Mouse (Mus musculus) forebrain, embryonic 11.5 days (tissue): ENCODE data around the gene Azin2. TPM values are rescaled to one million over a fixed set of nuclear protein-coding genes. Genes with fewer than 3 reads are reported as not detected.

Experiments
- ATAC-seq: fragments of 200-750 bp; cut with Nextera tagmentation; replicated peaks from 2 replicates; pipeline ENCODE4 v1.8.0; 2017; ENCODE audit warnings: moderate TSS enrichment; ENCODE audit not compliant: low FRiP score
- DNase-seq: peaks from one replicate; pipeline ENCODE4 v3.0.0-alpha.2; 2017; ENCODE audit warnings: low spot score
- H3K27ac ChIP-seq: fragments of 300-500 bp; sonication (generic); 2 replicates; pipeline ENCODE4 v1.5.1; 2014; ENCODE audit warnings: low read depth, low read length
- H3K27me3 ChIP-seq: fragments of 300-500 bp; sonication (generic); 2 replicates; pipeline ENCODE4 v1.6.1; 2014; ENCODE audit warnings: mild to moderate bottlenecking, low read length, mixed read lengths; ENCODE audit not compliant: control insufficient read depth, insufficient read depth
- H3K36me3 ChIP-seq: fragments of 300-500 bp; sonication (generic); 2 replicates; pipeline ENCODE4 v1.6.1; 2014; ENCODE audit warnings: mild to moderate bottlenecking, low read length, moderate library complexity, mixed read lengths; ENCODE audit not compliant: control insufficient read depth, insufficient read depth
- H3K4me1 ChIP-seq: fragments of 300-500 bp; sonication (generic); replicated peaks from 2 replicates; pipeline ENCODE4 v1.6.1; 2014; ENCODE audit warnings: low read length, mixed read lengths; ENCODE audit not compliant: control insufficient read depth, insufficient read depth
- H3K4me2 ChIP-seq: fragments of 300-500 bp; sonication (generic); 2 replicates; pipeline ENCODE4 v1.6.1; 2014; ENCODE audit warnings: low read depth, mild to moderate bottlenecking, low read length, moderate library complexity, mixed read lengths; ENCODE audit not compliant: severe bottlenecking
- H3K4me3 ChIP-seq: fragments of 300-500 bp; sonication (generic); 2 replicates; pipeline ENCODE4 v1.5.1; 2014; ENCODE audit warnings: low read depth, low read length
- H3K9ac ChIP-seq: fragments of 300-500 bp; sonication (generic); 2 replicates; pipeline ENCODE4 v1.6.1; 2014; ENCODE audit warnings: low read length
- H3K9me3 ChIP-seq: fragments of 300-500 bp; sonication (generic); 2 replicates; pipeline ENCODE4 v1.6.1; 2016; ENCODE audit warnings: low read length, mixed read lengths; ENCODE audit not compliant: control insufficient read depth
- WGBS: fragments of 180-500 bp; shearing (Covaris S2); extraction: QIAGEN DNeasy Blood & Tissue Kit; methylation state at CpG from one replicate; pipeline ENCODE4 v1.1.7; 2014; 5-methylcytosine and 5-hydroxymethylcytosine counted together
- polyA plus RNA-seq: library from polyadenylated mRNA; unstranded; fragments of >200 nt; fragmentation: Nextera tagmentation; extraction: Ambion mirVana; gene quantifications from 2 replicates; pipeline ENCODE4 v1.2.1, GENCODE M21; 2014

The Azin2 gene
- polyA plus RNA-seq, 1 experiment from 2014 or later, result 11.5 TPM

- no peak overlapping the region for H3K27ac ChIP-seq
- 75% methylated on average over 6 of the region's 6 CpGs for WGBS
- no peaks in the 10 kb centered on the region for H3K27me3 ChIP-seq
- H3K9ac ChIP-seq, result no peak overlapping the region
- no peaks in the 10 kb centered on the region for H3K9me3 ChIP-seq
- H3K4me1 ChIP-seq, result no peaks in the 10 kb centered on the region
- DNase-seq (no peak), ATAC-seq (no peak)
- H3K4me2 ChIP-seq, result no peak overlapping the region
- H3K36me3 ChIP-seq, result no peaks in the 10 kb centered on the region
- no peak overlapping the region for H3K4me3 ChIP-seq
Measured at GRCm38 (mm10) chr4:128892188-128892587, 70.1 kb downstream of the Azin2 start.

GRCm38 (mm10) chr4:128891746-128892145, 70.5 kb downstream of the Azin2 start:
- Histone ChIP-seq H3K36me3 (no peaks in the 10 kb centered on the region), H3K4me3 (no peak overlapping the region), H3K9me3 (no peaks in the 10 kb centered on the region), H3K27me3 (no peaks in the 10 kb centered on the region), H3K27ac (no peak overlapping the region), H3K9ac (no peak overlapping the region), H3K4me1 (no peaks in the 10 kb centered on the region), H3K4me2 (no peak overlapping the region)
- ATAC-seq (no peak), DNase-seq (no peak)
- WGBS, result 87% methylated on average over 6 of the region's 6 CpGs

GRCm38 (mm10) chr4:128891157-128891556, 71.1 kb downstream of the Azin2 start:
- Histone ChIP-seq H3K4me3 (no peak overlapping the region), H3K9me3 (no peaks in the 10 kb centered on the region), H3K4me2 (no peak overlapping the region), H3K27ac (no peak overlapping the region), H3K36me3 (no peaks in the 10 kb centered on the region), H3K9ac (no peak overlapping the region), H3K4me1 (no peaks in the 10 kb centered on the region), H3K27me3 (no peaks in the 10 kb centered on the region)
- ATAC-seq (no peak), DNase-seq (no peak)
- WGBS, result 50% methylated on average over 1 of the region's 1 CpGs

GRCm38 (mm10) chr4:128889752-128890630, 72.3 kb downstream of the Azin2 start:
- Histone ChIP-seq H3K27me3 (no peaks in the 10 kb centered on the region), H3K4me1 (no peaks in the 10 kb centered on the region), H3K9ac (no peak overlapping the region), H3K4me2 (no peak overlapping the region), H3K9me3 (no peaks in the 10 kb centered on the region), H3K27ac (no peak overlapping the region), H3K36me3 (no peaks in the 10 kb centered on the region; the same call in 1 of the 2 replicates), H3K4me3 (no peak overlapping the region)
- ATAC-seq (no peak), DNase-seq (no peak)
- 89% methylated on average over 12 of the region's 12 CpGs for WGBS

GRCm38 (mm10) chr4:128888436-128888990, 73.7 kb downstream of the Azin2 start:
- 91% methylated on average over 6 of the region's 6 CpGs for WGBS
- Histone ChIP-seq H3K4me2 (no peak overlapping the region), H3K36me3 (no peaks in the 10 kb centered on the region; the same call in 1 of the 2 replicates), H3K27ac (no peak overlapping the region), H3K9me3 (no peaks in the 10 kb centered on the region), H3K4me1 (peaks cover 3% of the 10 kb centered on the region; the same call in 1 of the 2 replicates), H3K27me3 (0 out of 2 replicates have a peak, but pooled peaks cover 4% of the 10 kb centered on the region), H3K9ac (no peak overlapping the region), H3K4me3 (no peak overlapping the region)
- no peak for ATAC-seq
- no peak for DNase-seq

GRCm38 (mm10) chr4:128887641-128888091, 74.6 kb downstream of the Azin2 start:
- Histone ChIP-seq H3K4me3 (no peak overlapping the region), H3K36me3 (no peaks in the 10 kb centered on the region; the same call in 1 of the 2 replicates), H3K9ac (no peak overlapping the region), H3K4me1 (peaks cover 3% of the 10 kb centered on the region; the same call in 1 of the 2 replicates), H3K9me3 (no peaks in the 10 kb centered on the region), H3K27me3 (0 out of 2 replicates have a peak, but pooled peaks cover 4% of the 10 kb centered on the region), H3K27ac (no peak overlapping the region), H3K4me2 (no peak overlapping the region)
- 61% methylated on average over 9 of the region's 9 CpGs for WGBS
- ATAC-seq (no peak), DNase-seq (no peak)

- Histone ChIP-seq H3K4me1 (peaks cover 3% of the 10 kb centered on the region; the same call in 1 of the 2 replicates), H3K4me3 (no peak overlapping the region), H3K9me3 (no peaks in the 10 kb centered on the region), H3K27ac (no peak overlapping the region), H3K4me2 (no peak overlapping the region), H3K36me3 (no peaks in the 10 kb centered on the region; the same call in 1 of the 2 replicates), H3K9ac (no peak overlapping the region), H3K27me3 (0 out of 2 replicates have a peak, but pooled peaks cover 4% of the 10 kb centered on the region)
- 76% methylated on average over 10 of the region's 10 CpGs for WGBS
- ATAC-seq, result no peak
- DNase-seq, result no peak
Measured at GRCm38 (mm10) chr4:128887026-128887425, 75.2 kb downstream of the Azin2 start.

GRCm38 (mm10) chr4:128886571-128886970, 75.7 kb downstream of the Azin2 start:
- H3K36me3 ChIP-seq, result no peaks in the 10 kb centered on the region; the same call in 1 of the 2 replicates
- ATAC-seq (no peak), DNase-seq (no peak)
- H3K4me1 ChIP-seq, result peaks cover 3% of the 10 kb centered on the region; the same call in 1 of the 2 replicates
- 61% methylated on average over 5 of the region's 5 CpGs for WGBS
- no peak overlapping the region for H3K4me2 ChIP-seq
- H3K9ac ChIP-seq, result no peak overlapping the region
- 0 out of 2 replicates have a peak, but pooled peaks cover 4% of the 10 kb centered on the region for H3K27me3 ChIP-seq
- no peaks in the 10 kb centered on the region for H3K9me3 ChIP-seq
- no peak overlapping the region for H3K27ac ChIP-seq
- no peak overlapping the region for H3K4me3 ChIP-seq
